Mouse (Mus musculus) lung, adult 18-20 months (tissue): ENCODE results near the gene Tpm3.

Experiments used
- DNase-seq, 2 experiments: peaks; one replicate each; pipeline ENCODE4 v3.0.0; 2022; ENCODE audit warnings: mixed read lengths in 2 of 2

The Tpm3 gene

DNA sequence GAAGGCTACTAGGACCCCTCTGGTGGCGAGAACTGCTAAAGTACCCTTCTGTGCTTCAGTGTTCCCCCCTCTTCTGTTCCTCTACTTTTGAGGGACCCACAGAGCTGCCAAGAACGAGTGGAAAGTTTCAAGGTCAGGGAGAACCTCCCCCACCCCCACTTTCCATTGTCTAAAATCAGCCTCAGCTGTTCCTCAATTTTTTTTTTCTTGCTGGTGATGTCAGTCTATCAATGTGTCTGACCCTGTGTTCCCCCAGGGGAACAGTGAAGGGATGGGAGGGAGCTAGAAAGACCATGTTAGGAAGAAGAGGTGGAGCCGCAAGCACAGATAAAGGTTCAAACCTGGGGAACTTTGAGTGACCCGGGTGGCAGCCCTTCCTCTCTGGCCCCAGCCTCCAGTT lies at the start of gene Tpm3:
Tpm3 (plus strand) TSS at position 356 of the 400 bp plus-strand sequence.
- no peak for DNase-seq

DNA sequence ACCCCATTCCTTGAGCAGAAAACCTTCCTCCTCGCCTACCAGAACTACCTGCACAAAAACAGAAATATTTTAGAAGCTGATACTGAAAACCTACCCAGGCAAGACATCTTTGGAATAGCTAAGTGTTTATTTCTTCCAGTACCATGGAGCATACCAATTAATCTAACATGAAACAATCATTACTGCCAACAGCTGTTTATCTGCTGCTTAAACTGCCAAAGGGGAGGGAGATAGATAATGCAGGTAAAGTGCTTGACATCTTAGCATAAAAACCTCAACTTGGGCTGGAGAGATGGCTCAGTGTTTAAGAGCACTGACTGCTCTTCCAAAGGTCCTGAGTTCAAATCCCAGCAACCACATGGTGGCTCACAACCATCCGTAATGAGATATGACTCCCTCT lies 37.8 kb upstream of the Tpm3 start:
- no peak for DNase-seq

DNA sequence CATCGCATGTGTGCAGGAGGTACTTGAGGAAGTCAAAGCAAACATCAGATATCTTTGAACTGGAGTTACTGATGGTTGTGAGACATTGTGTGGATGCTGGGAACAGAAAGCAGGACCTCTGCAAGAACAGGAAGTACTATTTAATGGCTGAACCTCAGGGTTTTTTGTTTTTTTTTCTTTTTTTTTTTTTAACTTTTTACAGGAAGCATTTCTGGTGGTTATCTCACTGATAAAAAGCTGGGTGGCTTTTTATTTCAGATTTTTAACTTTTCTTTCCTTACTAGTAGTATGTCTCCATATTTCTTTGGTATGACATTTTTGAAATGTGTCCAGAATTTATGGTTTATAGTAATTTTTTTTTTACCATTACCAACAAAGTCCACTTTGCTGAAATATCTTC lies 36.2 kb upstream of the Tpm3 start:
- no peak for DNase-seq

DNA sequence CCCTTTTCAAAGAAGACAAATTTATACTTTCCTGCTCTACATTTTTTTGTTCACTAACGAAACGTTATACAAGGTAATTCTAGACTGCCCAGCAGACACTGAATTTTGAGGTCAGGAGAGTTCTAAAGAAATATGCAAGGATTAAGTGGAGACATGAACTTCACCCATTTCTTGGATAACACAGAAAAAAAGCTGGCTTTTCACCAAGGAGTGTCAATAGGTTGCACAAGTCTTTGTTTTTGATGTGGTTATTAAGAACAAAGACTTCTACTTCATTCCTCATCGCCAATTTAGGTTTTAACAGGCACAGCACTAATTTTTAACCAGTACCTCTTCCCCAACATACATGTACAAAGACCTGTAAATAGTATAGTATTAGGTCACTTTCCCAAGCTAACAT lies 22.8 kb upstream of the Tpm3 start:
- no peak for DNase-seq

DNA sequence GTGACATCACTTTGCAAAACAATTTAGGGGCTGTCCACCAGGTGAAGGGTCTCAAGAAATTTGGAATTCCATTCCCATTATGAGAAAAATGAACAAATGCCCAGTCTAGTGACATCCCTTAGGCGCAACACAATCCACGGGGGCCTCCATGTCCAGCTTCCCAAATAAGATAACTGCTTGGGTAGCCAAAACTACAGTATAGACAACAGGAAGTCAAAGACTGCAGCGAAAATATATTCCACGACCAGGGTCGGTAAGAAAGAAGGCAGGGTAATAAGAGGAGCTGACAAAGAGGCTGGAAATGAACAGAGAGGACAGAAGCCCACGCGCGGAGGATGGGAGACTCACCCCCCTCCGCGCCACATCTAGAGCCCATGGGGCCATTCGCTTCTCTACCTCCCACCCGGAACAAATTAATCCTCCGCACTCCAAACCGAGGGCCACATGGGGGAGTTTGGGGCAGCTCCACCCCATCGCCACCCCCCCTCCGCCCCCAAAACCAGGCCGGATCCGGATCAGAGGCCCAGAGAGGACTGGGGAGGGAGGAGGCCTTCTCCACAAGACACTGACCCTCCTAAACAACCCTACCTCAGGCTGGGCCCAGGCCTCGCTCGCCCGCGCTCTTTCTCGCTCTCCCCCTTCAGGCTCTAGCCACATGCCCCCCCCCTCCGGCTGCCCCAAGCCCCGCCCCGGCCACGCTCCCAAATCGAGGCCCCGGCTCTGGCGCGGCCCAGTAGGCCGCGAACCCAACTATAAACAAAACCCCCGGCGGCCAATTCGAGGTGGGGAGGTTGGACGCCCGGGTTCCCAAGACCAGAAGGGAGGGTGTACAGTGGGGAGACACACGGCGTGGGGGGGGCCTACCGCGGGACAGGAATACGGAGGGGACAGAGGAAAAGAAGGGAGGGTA lies 20.8 kb upstream of the Tpm3 start, which contains the start of gene 4933434E20Rik:
4933434E20Rik (plus strand) TSS at position 196 of the 910 bp plus-strand sequence.
- peak; percentile 40 to 53 for DNase-seq

DNA sequence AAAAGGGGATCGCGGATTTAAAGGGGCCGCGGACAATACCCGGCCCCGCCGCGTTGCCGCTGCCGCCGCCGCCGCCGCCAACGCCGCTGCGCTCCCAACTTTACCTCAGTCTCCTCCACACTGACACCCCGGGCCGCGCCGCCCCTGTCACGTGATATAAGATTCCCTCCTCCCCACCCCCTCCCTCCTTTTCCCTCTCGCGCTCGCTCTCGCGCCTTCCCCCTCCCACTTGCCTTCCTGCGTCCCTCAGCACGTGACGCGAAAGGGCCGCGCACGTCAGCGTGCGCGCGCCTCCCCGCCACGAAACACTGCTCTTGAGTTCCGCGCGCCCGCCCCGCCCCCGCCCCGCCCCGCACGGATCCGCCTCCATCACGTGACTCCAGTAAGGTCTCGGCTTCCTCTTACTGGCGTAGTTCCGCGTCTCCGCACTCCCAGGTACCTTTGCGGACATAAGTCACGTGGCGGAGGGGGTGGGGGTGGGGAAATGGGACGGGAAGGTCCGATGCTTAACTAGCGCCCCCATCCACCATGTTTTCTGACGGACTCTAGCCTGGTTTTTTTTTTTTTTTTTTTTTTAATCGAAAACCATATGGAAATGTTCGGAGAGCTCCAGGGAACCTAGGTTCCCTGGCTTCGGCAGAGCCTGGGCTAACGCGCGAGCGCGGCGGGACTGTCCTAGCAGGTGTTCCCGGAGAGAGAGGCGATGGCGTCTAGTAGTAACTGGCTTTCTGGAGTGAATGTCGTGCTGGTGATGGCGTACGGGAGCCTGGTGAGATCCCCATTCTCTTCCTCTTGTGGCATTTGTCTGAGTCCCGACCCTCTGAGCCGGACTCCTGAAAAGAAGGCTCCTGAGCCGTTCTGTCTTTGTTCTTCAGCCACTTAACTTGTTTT lies 19.9 kb upstream of the Tpm3 start, which contains the start of gene Ubap2l:
Ubap2l (minus strand) TSS at position 278 of the 891 bp plus-strand sequence.
- peak; percentile 94 to 95 for DNase-seq

- DNase-seq = no peak
These were observed 10.9 kb upstream of the Tpm3 start for GRCm38 (mm10) chr3:90061549-90061948.

- DNase-seq = no peak
These were observed 9.9 kb upstream of the Tpm3 start for GRCm38 (mm10) chr3:90062539-90062938.

DNA sequence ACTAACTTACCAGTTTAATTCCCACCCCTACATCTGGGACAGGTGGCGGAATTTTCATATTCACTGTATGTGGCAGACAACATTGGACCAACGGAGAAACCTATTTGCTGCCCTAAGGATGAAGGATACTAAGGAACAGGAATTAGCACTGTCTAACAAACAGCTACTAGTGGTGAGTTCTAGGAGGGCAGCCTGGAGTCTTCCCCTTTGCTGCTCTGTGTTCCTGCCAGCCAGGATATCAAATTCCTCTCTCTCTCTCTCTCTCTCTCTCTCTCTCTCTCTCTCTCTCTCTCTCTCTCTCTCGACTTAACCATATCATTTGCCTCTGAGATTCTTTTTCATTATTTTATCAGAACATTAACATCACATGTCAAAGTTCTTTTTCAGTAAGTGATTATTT lies 8.1 kb upstream of the Tpm3 start:
- DNase-seq = no peak

DNA sequence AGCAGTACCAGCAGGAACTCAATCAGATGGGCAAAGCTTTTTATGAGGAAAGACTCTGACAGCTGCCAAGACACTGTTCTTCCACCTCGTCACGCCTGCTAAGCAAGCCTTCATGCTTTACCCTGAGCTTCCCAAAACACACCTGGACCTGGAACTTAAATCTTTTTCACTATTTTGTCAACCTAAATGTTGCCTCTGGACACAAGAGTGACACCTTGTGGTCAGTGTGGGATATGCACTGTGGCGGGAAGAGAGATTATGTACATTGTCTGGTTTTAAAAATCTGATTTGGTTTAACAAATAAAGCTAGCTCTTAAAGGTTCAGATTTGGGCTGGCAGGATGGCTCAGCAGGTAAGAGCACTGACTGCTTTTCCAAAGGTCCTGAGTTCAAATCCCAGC lies 6.9 kb upstream of the Tpm3 start:
- DNase-seq = peak; percentile 32 to 47

DNA sequence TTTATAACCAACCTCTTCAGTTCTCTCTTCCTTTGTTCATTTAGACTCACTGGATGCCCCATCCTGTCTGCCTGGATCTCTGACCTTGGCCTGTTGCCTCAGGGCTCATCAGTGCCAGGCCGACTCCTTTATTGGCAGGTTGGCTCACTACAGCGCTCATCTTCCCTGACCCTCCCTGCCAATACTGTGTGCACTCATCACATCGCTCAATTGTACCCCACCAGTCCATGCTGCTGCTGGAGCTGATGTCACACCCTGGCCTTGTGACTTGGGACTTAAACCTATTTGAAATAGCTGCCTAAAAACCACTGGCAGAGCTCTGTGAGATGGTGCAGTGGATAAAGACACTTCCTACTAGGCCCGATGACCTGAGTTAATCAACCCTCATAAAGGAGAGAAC lies 4.6 kb upstream of the Tpm3 start:
- no peak for DNase-seq

GRCm38 (mm10) chr3:90069688-90070087 lies 2.8 kb upstream of the Tpm3 start:
- DNase-seq = no peak

- DNase-seq = peak; percentile 78 to 86
These were observed 4.7 kb downstream of the Tpm3 start for GRCm38 (mm10) chr3:90076921-90077716.

- no peak for DNase-seq
These were observed 5.8 kb downstream of the Tpm3 start for GRCm38 (mm10) chr3:90078224-90078623.

DNA sequence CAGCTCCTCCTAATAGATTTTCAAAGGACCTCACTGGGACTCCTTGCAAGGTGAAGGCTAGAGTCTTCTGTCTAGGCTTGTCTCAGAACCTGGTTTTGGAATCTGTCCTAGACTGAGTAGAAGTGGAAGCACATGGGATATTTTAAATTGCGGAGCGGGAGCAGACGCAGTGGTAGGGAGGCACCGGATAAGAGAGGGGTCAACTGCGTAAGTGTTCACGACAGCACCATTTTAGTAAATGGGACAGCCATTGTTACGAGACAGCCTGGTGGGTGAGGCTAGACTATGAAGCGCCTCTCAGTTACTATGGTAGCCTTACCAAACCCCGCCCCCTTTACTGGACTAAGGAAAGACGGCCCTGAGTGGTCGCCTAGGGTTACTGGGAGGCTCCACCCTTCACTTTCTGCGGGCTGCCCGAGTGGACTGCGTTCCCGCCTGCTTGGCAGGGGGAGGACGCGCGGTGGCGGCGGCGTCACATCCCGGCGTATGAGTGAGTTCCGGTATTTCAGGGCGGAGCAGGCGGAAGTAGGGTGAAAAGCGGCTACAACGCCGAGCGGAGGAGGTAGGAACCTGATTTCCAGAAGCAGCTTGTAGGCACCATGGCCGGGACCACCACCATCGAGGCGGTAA lies 6.8 kb downstream of the Tpm3 start:
- DNase-seq = peak; percentile 97 to 99

DNA sequence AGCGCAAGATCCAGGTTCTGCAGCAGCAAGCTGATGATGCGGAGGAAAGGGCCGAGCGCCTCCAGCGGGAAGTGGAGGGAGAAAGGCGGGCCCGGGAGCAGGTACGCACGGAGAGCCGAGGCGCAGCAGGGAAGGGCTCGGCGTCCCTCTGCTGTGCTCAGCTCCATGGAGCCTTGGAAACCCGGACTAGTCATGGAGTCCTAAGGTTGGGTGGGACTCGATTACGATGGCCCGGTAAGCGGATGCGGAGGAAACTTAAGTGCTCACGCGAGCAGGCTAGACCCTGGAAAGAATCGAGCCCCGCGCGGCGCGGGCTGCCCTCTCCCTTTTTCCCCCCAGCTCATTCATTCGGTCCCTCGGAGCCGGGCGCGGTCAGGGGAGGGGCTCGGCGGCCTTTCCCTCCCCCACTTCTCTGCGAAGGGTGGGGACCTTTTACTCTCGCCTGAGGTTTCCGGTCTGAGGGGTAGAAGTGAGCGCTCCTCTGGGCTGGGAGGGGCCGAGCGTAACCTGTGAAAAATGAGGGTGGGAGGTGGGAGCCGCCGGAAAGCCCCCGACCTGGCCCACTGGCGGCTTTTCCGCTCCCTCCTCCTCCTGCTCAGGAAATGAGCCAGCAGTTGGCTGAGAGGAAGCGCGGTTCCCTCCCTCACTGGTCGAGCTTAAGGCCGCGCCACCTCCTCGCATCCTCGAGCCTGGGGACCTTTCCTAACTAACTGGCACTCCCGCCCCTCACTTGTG lies 7.5 kb downstream of the Tpm3 start:
- peak; percentile 86 to 87 for DNase-seq

DNA sequence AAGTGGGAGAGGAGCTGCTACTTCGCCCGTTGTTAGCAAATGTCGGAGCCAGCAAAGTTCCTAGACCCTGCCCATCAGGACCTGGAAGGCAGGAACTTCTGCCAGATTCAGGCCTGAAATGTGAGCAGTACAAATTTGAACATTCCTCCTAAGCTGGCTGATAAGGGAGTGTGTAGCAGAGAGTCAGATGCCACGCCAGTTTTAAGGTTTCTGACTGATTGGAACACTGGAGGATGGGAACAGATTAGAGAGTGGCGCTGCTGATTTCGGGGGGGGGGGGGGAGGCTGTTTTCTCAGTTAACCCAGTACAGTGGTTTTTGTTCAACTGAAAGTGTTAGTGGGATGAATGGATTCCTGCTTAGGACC lies 8.0 kb downstream of the Tpm3 start:
- no peak for DNase-seq

GRCm38 (mm10) chr3:90081365-90082240 lies 9.2 kb downstream of the Tpm3 start:
- DNase-seq = peak; percentile 47 to 48

DNA sequence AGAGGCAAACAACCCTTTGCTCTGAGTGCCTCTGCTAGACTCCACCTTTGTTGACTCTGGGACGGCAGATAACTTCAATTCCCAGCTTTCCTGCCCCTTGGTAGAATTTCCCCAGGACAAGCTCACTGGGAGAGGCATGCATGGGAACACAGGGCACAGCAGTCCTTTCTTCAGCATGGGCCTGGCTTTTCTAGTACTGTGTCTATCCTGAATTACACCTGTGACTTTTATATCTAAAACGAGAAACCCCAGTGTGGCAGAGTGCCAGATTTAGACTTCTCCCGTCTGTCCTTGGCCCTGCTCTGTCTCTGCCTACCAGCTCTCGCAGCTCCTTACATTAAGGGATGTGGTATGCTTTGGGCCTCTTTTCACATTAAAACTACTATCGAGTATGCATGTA lies 10.6 kb downstream of the Tpm3 start:
- DNase-seq = peak; percentile 55 to 75

DNA sequence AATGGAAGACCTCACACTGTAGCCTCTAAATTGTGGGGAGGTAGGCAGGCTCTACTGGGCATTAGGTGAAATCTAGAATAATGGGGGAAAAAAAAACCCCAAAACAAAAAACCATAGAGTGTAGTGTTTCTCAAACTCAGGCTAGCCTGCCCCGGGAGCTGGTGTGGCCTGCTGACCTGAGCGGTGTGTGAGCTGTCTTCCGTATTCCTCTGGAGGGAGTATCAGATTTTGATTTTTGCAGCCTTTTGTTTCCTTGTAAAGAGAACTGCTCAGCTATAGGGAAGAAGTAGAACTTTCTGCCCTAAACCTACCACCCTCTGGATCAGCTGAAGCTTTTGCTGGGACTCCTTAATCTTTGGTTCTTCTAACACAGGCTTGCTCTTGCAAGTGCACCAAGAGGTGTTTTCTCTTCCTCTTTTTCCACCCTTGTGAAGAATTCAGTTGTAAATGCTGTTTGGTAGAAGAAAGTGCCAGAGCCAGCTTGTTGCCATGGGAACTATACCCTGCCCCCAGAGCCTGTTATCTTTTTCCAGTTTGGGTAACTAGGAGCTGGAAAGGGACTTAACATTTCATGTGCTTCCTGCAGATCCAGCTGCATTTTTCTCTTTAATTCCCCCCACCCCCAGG lies 11.4 kb downstream of the Tpm3 start:
- DNase-seq = peak; percentile 41 to 49
